Mouse (Mus musculus) forebrain, embryonic 16.5 days (tissue): ENCODE measurements around the gene Alox12b. TPM values are rescaled to one million over a fixed set of nuclear protein-coding genes. Genes with fewer than 3 reads are reported as not detected.

Experiments
- ATAC-seq: fragments of 200-750 bp; cut with Nextera tagmentation; 2 replicates; pipeline ENCODE4 v1.8.0; 2017; ENCODE audit warnings: mild to moderate bottlenecking, moderate library complexity
- H3K27ac ChIP-seq: fragments of 300-500 bp; sonication (generic); 2 replicates; pipeline ENCODE4 v1.5.1; 2014; ENCODE audit warnings: low read length, control low read depth
- H3K27me3 ChIP-seq: fragments of 300-500 bp; sonication (generic); replicated peaks from 2 replicates; pipeline ENCODE4 v1.6.1; 2014; ENCODE audit warnings: low read length; ENCODE audit not compliant: control insufficient read depth, insufficient read depth
- H3K36me3 ChIP-seq: fragments of 300-500 bp; sonication (generic); 2 replicates; pipeline ENCODE4 v1.6.1; 2014; ENCODE audit not compliant: control insufficient read depth, insufficient read depth
- H3K4me1 ChIP-seq: fragments of 300-500 bp; sonication (generic); replicated peaks from 2 replicates; pipeline ENCODE4 v1.6.1; 2014; ENCODE audit warnings: low read length; ENCODE audit not compliant: control insufficient read depth, insufficient read depth
- H3K4me2 ChIP-seq: fragments of 300-500 bp; sonication (generic); 2 replicates; pipeline ENCODE4 v1.6.1; 2014; ENCODE audit warnings: mild to moderate bottlenecking, low read length, control low read depth
- H3K4me3 ChIP-seq: fragments of 300-500 bp; sonication (generic); replicated peaks from 2 replicates; pipeline ENCODE4 v1.5.1; 2014; ENCODE audit warnings: mild to moderate bottlenecking, low read length, control low read depth
- H3K9ac ChIP-seq: fragments of 300-500 bp; sonication (generic); replicated peaks from 2 replicates; pipeline ENCODE4 v1.6.1; 2014; ENCODE audit warnings: low read depth, low read length, control low read depth
- H3K9me3 ChIP-seq: fragments of 300-500 bp; sonication (generic); 2 replicates; pipeline ENCODE4 v1.6.1; 2016; ENCODE audit warnings: low read length; ENCODE audit not compliant: control insufficient read depth
- WGBS: fragments of 180-500 bp; shearing (Covaris S2); extraction: QIAGEN DNeasy Blood & Tissue Kit; methylation state at CpG from one replicate; pipeline ENCODE4 v1.1.7; 2014; 5-methylcytosine and 5-hydroxymethylcytosine counted together
- polyA plus RNA-seq: library from polyadenylated mRNA; unstranded; fragments of >200 nt; fragmentation: Nextera tagmentation; extraction: Ambion mirVana; gene quantifications from 2 replicates; pipeline ENCODE4 v1.2.1, GENCODE M21; 2015

The Alox12b gene
- 0.12 TPM in 1 of 2 replicates, not detected in the other for polyA plus RNA-seq

- H3K36me3 ChIP-seq: no peaks in the 10 kb centered on the region
- H3K9ac ChIP-seq: peak within 1 kb of the TSS; percentile 46; the same call in 1 of the 2 replicates
- peaks cover 5% of the 10 kb centered on the region; the same call in 1 of the 2 replicates for H3K4me1 ChIP-seq
- no peaks in the 10 kb centered on the region for H3K9me3 ChIP-seq
- peak within 1 kb of the TSS; percentile 37 for H3K4me2 ChIP-seq
- 5% methylated on average over 18 of the region's 18 CpGs for WGBS
- no peak for ATAC-seq
- peaks cover 5% of the 10 kb centered on the region; the same call in 1 of the 2 replicates for H3K27me3 ChIP-seq
- peak within 1 kb of the TSS; percentile 28 for H3K4me3 ChIP-seq
- no peak within 1 kb of the TSS for H3K27ac ChIP-seq
Measured at GRCm38 (mm10) chr11:69156800-69157199, at the start of gene Alox12b. Alox12b (plus strand) TSS chr11:69156989.

- Histone ChIP-seq H3K27ac (no peak overlapping the region), H3K27me3 (no peaks in the 10 kb centered on the region), H3K9me3 (no peaks in the 10 kb centered on the region), H3K36me3 (peaks cover 28% of the 10 kb centered on the region), H3K4me1 (0 out of 2 replicates have a peak, but pooled peaks cover 3% of the 10 kb centered on the region), H3K4me3 (no peak overlapping the region), H3K4me2 (no peak overlapping the region), H3K9ac (no peak overlapping the region)
- no peak for ATAC-seq
- WGBS: 89% methylated on average over 11 of the region's 11 CpGs
Measured at GRCm38 (mm10) chr11:69107676-69108075, 49.1 kb upstream of the Alox12b start.

- H3K4me3 ChIP-seq: no peak overlapping the region
- H3K9me3 ChIP-seq: no peaks in the 10 kb centered on the region
- no peak overlapping the region for H3K27ac ChIP-seq
- no peak for ATAC-seq
- no peaks in the 10 kb centered on the region for H3K27me3 ChIP-seq
- H3K36me3 ChIP-seq: peaks cover 28% of the 10 kb centered on the region
- 91% methylated on average over 9 of the region's 9 CpGs for WGBS
- H3K4me1 ChIP-seq: 0 out of 2 replicates have a peak, but pooled peaks cover 3% of the 10 kb centered on the region
- H3K9ac ChIP-seq: no peak overlapping the region
- no peak overlapping the region for H3K4me2 ChIP-seq
Measured at GRCm38 (mm10) chr11:69108223-69108622, 48.6 kb upstream of the Alox12b start.

GRCm38 (mm10) chr11:69109032-69109900 is 47.5 kb upstream of the Alox12b start:
- H3K9me3 ChIP-seq: no peaks in the 10 kb centered on the region
- H3K36me3 ChIP-seq: peaks cover 17% of the 10 kb centered on the region
- H3K9ac ChIP-seq: no peak overlapping the region
- H3K4me2 ChIP-seq: no peak overlapping the region
- H3K4me3 ChIP-seq: no peak overlapping the region
- H3K4me1 ChIP-seq: 0 out of 2 replicates have a peak, but pooled peaks cover 3% of the 10 kb centered on the region
- no peak overlapping the region for H3K27ac ChIP-seq
- H3K27me3 ChIP-seq: no peaks in the 10 kb centered on the region
- WGBS: 79% methylated on average over 13 of the region's 13 CpGs
- ATAC-seq: no peak; the same call in 1 of the 2 replicates

- Histone ChIP-seq H3K4me2 (peak overlapping the region; percentile 56), H3K4me3 (peak overlapping the region; percentile 46), H3K9me3 (no peaks in the 10 kb centered on the region), H3K9ac (peak overlapping the region; percentile 20; the same call in 1 of the 2 replicates), H3K36me3 (peaks cover 13% of the 10 kb centered on the region), H3K4me1 (0 out of 2 replicates have a peak, but pooled peaks cover 3% of the 10 kb centered on the region), H3K27ac (no peak overlapping the region), H3K27me3 (no peaks in the 10 kb centered on the region)
- under 1% methylated on average over 30 of the region's 30 CpGs for WGBS
- peak; percentile 73 for ATAC-seq
Measured at GRCm38 (mm10) chr11:69110319-69111046, 46.3 kb upstream of the Alox12b start.

GRCm38 (mm10) chr11:69111051-69111810 is 45.6 kb upstream of the Alox12b start:
- Histone ChIP-seq H3K27me3 (no peaks in the 10 kb centered on the region), H3K4me2 (peak overlapping the region; percentile 56), H3K9ac (peak overlapping the region; percentile 20; the same call in 1 of the 2 replicates), H3K4me3 (peak overlapping the region; percentile 46), H3K36me3 (peaks cover 12% of the 10 kb centered on the region), H3K27ac (no peak overlapping the region), H3K9me3 (no peaks in the 10 kb centered on the region), H3K4me1 (0 out of 2 replicates have a peak, but pooled peaks cover 3% of the 10 kb centered on the region)
- 3% methylated on average over 21 of the region's 21 CpGs for WGBS
- peak; percentile 21; the same call in 1 of the 2 replicates for ATAC-seq

- no peak overlapping the region for H3K27ac ChIP-seq
- H3K36me3 ChIP-seq: peaks cover 12% of the 10 kb centered on the region
- 65% methylated on average over 4 of the region's 4 CpGs for WGBS
- no peaks in the 10 kb centered on the region for H3K27me3 ChIP-seq
- no peak overlapping the region for H3K4me2 ChIP-seq
- no peak for ATAC-seq
- H3K9ac ChIP-seq: no peak overlapping the region
- no peaks in the 10 kb centered on the region for H3K9me3 ChIP-seq
- H3K4me3 ChIP-seq: no peak overlapping the region
- peaks cover 4% of the 10 kb centered on the region; the same call in 1 of the 2 replicates for H3K4me1 ChIP-seq
Measured at GRCm38 (mm10) chr11:69111865-69112264, 44.9 kb upstream of the Alox12b start.

GRCm38 (mm10) chr11:69114018-69114417 is 42.8 kb upstream of the Alox12b start:
- Histone ChIP-seq H3K36me3 (no peaks in the 10 kb centered on the region; the same call in 1 of the 2 replicates), H3K9me3 (no peaks in the 10 kb centered on the region), H3K27ac (no peak overlapping the region), H3K4me3 (no peak overlapping the region), H3K9ac (no peak overlapping the region), H3K27me3 (no peaks in the 10 kb centered on the region), H3K4me2 (no peak overlapping the region), H3K4me1 (peaks cover 13% of the 10 kb centered on the region)
- ATAC-seq: no peak
- 72% methylated on average over 3 of the region's 3 CpGs for WGBS
